Mouse (Mus musculus) monocyte, adult 59 days (primary cell): ENCODE results near the gene Rcvrn. TPM values are rescaled to one million over a fixed set of nuclear protein-coding genes. Genes with fewer than 3 reads are reported as not detected.

Source experiments
- total RNA-seq, 2 experiments: library from RNA; stranded (reverse); gene quantifications; one replicate each; pipeline ENCODE4 v1.2.4; 2023

Rcvrn gene
- 1 to 10 TPM in 1 of 2 experiments, not detected in 1; 2.1 TPM for total RNA-seq

DNA sequence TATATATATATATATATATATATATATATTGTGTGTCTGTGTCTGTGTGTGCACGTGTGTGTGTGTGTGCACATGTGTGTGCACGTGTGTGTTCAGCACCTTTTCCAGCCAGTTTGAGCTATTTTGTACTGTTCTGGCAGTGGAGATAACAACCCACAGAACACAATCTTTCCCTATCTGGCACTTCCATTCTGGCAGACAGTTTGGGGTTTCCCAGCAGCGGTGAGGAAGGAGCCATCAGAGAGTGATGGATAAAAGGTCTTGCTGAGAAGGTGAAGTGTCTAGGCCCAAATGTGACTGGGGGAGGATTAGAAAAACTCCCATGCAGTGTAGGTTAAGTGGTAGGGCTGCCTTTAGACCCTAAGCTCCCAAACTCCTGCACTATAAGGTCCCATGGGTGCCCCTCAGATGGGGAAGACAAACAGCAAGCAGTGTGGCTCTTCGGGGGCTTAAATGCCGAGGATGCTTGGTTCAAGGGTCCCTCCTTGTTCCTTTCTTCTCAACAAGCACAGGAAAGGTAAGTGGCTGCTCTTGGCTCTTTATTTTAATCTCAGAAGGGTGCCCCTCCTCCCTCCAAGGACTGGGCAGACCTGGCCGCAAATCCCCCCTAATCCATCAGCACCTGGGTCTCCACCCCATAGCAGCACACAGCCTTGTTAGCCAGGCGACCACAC lies at the start of gene Rcvrn:
Rcvrn (plus strand) TSS at position 624 of the 674 bp plus-strand sequence.

Other genes starting within 250 kb of the Rcvrn start
- gene Gas7, start 239.9 kb upstream of the Rcvrn start, total RNA-seq = 100 to 1,000 TPM; 208 to 229 TPM
- not detected for gene Glp2r, start 75.8 kb downstream of the Rcvrn start, total RNA-seq
- not detected for gene Gsg1l2, start 79.3 kb downstream of the Rcvrn start, total RNA-seq
- gene Dhrs7c, start 102.9 kb downstream of the Rcvrn start, total RNA-seq = not detected
- gene Usp43, start 226.8 kb downstream of the Rcvrn start, total RNA-seq = not detected